Mouse (Mus musculus) CH12.LX (cell line): ENCODE measurements around the gene Rabgap1l. TPM values are rescaled to one million over a fixed set of nuclear protein-coding genes. Genes with fewer than 3 reads are reported as not detected.

Experiments
- DNase-seq: peaks from one replicate; pipeline ENCODE4 v3.0.0-alpha.2; 2013; ENCODE audit errors: extremely low read depth
- H3K27ac ChIP-seq: 2 replicates; pipeline ENCODE4 v1.5.1; 2012; ENCODE audit warnings: low read depth, mild to moderate bottlenecking, control low read depth, moderate library complexity; ENCODE audit not compliant: insufficient read depth
- H3K27me3 ChIP-seq: replicated peaks from 2 replicates; pipeline ENCODE3; 2012; ENCODE audit warnings: inconsistent platforms
- H3K36me3 ChIP-seq, 2 experiments: replicated peaks in 1 of 2; 2 replicates each; pipeline versions ENCODE3 to v1.6.1; 2012; ENCODE audit warnings: inconsistent platforms in 1 of 2, low read length in 1 of 2, mild to moderate bottlenecking in 1 of 2, mixed read lengths in 1 of 2, moderate library complexity in 1 of 2; ENCODE audit not compliant: control insufficient read depth in 1 of 2, insufficient read depth in 1 of 2
- H3K4me1 ChIP-seq, 2 experiments: 2 replicates each; pipeline ENCODE4 v1.6.1; 2012; ENCODE audit warnings: inconsistent platforms in 1 of 2, moderate library complexity in 1 of 2; ENCODE audit not compliant: insufficient read depth in 2 of 2, control insufficient read depth in 1 of 2
- H3K4me2 ChIP-seq: 2 replicates; pipeline ENCODE4 v1.6.1; 2012; ENCODE audit warnings: low read depth, mild to moderate bottlenecking, control low read depth; ENCODE audit not compliant: poor library complexity, insufficient read depth, severe bottlenecking
- H3K4me3 ChIP-seq, 3 experiments: fragments of 150-350 bp in 1 of 3; sonication (generic) in 1 of 3; replicated peaks in 1 of 3; 2 replicates each; pipeline versions ENCODE3 to v1.5.1; 2011 to 2012; ENCODE audit warnings: low read depth in 2 of 3, low read length in 2 of 3, mild to moderate bottlenecking in 2 of 3, moderate library complexity in 2 of 3, control low read depth in 1 of 3, improper control_type of control experiment in 1 of 3, inconsistent platforms in 1 of 3, mixed read lengths in 1 of 3; ENCODE audit not compliant: poor library complexity in 1 of 3
- H3K79me2 ChIP-seq: replicated peaks from 2 replicates; pipeline ENCODE4 v1.6.1; 2012; ENCODE audit warnings: mild to moderate bottlenecking, moderate library complexity; ENCODE audit not compliant: control insufficient read depth, poor library complexity, insufficient read depth, severe bottlenecking; ENCODE audit errors: extremely low read depth
- H3K9ac ChIP-seq: 2 replicates; pipeline ENCODE4 v1.6.1; 2012; ENCODE audit warnings: low read depth, mild to moderate bottlenecking, control low read depth, moderate library complexity; ENCODE audit not compliant: insufficient read depth
- H3K9me3 ChIP-seq: replicated peaks from 2 replicates; pipeline ENCODE3; 2012; ENCODE audit warnings: low read length, inconsistent platforms, mixed read lengths
- CHD1 ChIP-seq: IDR thresholded peaks from 2 replicates; pipeline ENCODE4 v1.6.1; 2012; ENCODE audit warnings: low read depth, low read length, improper control_type of control experiment, inconsistent platforms
- CTCF ChIP-seq, 2 experiments: IDR thresholded peaks in 1 of 2; conservative IDR thresholded peaks in 1 of 2; 2 replicates each; pipeline ENCODE4 v1.5.1; 2011 to 2012; ENCODE audit warnings: low read depth in 2 of 2, low read length in 2 of 2, improper control_type of control experiment in 1 of 2, inconsistent platforms in 1 of 2, mild to moderate bottlenecking in 1 of 2, moderate library complexity in 1 of 2
- E2F4 ChIP-seq: IDR thresholded peaks from 2 replicates; pipeline ENCODE4 v1.6.1; 2011; ENCODE audit warnings: low read depth, low read length, improper control_type of control experiment; ENCODE audit not compliant: insufficient replicate concordance
- ELF1 ChIP-seq: IDR thresholded peaks from 2 replicates; pipeline ENCODE4 v1.6.1; 2014; ENCODE audit warnings: low read depth, mild to moderate bottlenecking, inconsistent platforms, low read length, improper control_type of control experiment
- ETS1 ChIP-seq: conservative IDR thresholded peaks from 2 replicates; pipeline ENCODE4 v1.6.1; 2012; ENCODE audit warnings: low read depth, mild to moderate bottlenecking, inconsistent platforms, low read length, improper control_type of control experiment, moderate library complexity
- HCFC1 ChIP-seq: IDR thresholded peaks from 2 replicates; pipeline ENCODE4 v1.6.1; 2012; ENCODE audit warnings: low read depth, mild to moderate bottlenecking, inconsistent platforms, low read length, improper control_type of control experiment
- MAFK ChIP-seq: IDR thresholded peaks from 2 replicates; pipeline ENCODE4 v1.6.1; 2011; ENCODE audit warnings: low read length, improper control_type of control experiment; ENCODE audit not compliant: insufficient replicate concordance
- MAX ChIP-seq: IDR thresholded peaks from 2 replicates; pipeline ENCODE4 v1.6.1; 2011; ENCODE audit warnings: low read length, improper control_type of control experiment
- MAZ ChIP-seq: IDR thresholded peaks from 2 replicates; pipeline ENCODE4 v1.6.1; 2012; ENCODE audit warnings: low read depth, mild to moderate bottlenecking, inconsistent platforms, low read length, improper control_type of control experiment, moderate library complexity
- MEF2A ChIP-seq: IDR thresholded peaks from 2 replicates; pipeline ENCODE4 v1.6.1; 2014; ENCODE audit warnings: low read depth, mild to moderate bottlenecking, inconsistent platforms, low read length, improper control_type of control experiment, borderline replicate concordance
- NELFE ChIP-seq: IDR thresholded peaks from 2 replicates; pipeline ENCODE4 v1.6.1; 2011; ENCODE audit warnings: low read depth, low read length, improper control_type of control experiment
- PAX5 ChIP-seq: IDR thresholded peaks from 2 replicates; pipeline ENCODE4 v1.6.1; 2012; ENCODE audit warnings: low read length, inconsistent platforms, mixed read lengths
- POLR2A ChIP-seq: IDR thresholded peaks from 2 replicates; pipeline ENCODE4 v1.6.1; 2011; ENCODE audit warnings: low read depth, mild to moderate bottlenecking, improper control_type of control experiment, low read length
- POLR2AphosphoS2 ChIP-seq: IDR thresholded peaks from 2 replicates; pipeline ENCODE4 v1.6.1; 2011; ENCODE audit warnings: low read depth, low read length, improper control_type of control experiment
- SIN3A ChIP-seq: IDR thresholded peaks from 2 replicates; pipeline ENCODE4 v1.6.1; 2012; ENCODE audit warnings: low read length, improper control_type of control experiment, inconsistent platforms
- SMC3 ChIP-seq: IDR thresholded peaks from 2 replicates; pipeline ENCODE4 v1.6.1; 2011; ENCODE audit warnings: low read depth, low read length, improper control_type of control experiment
- TCF12 ChIP-seq: IDR thresholded peaks from 2 replicates; pipeline ENCODE4 v1.6.1; 2014; ENCODE audit warnings: low read depth, mild to moderate bottlenecking, inconsistent platforms, low read length, improper control_type of control experiment
- UBTF ChIP-seq: IDR thresholded peaks from 2 replicates; pipeline ENCODE4 v1.6.1; 2012; ENCODE audit warnings: low read depth, mild to moderate bottlenecking, inconsistent platforms, low read length, improper control_type of control experiment, moderate library complexity
- USF1 ChIP-seq: IDR thresholded peaks from 2 replicates; pipeline ENCODE4 v1.6.1; 2014; ENCODE audit warnings: low read depth, mild to moderate bottlenecking, inconsistent platforms, low read length, improper control_type of control experiment
- USF2 ChIP-seq: conservative IDR thresholded peaks from 2 replicates; pipeline ENCODE4 v1.6.1; 2011; ENCODE audit warnings: low read depth, low read length, improper control_type of control experiment
- ZNF384 ChIP-seq: IDR thresholded peaks from 2 replicates; pipeline ENCODE4 v1.6.1; 2012; ENCODE audit warnings: low read depth, low read length, improper control_type of control experiment, inconsistent platforms
- dilution Hi-C: fragments of 300-500 bp; cut with MboI; formaldehyde crosslinking; loops from 2 replicates; pipeline ENCODE4 v1.14.3; 2020; ENCODE audit warnings: low sequenced_read_pairs; ENCODE audit not compliant: extremely low pct_unique_long_range_greater_than_20kb, extremely low pct_ligation_motif_present
- in situ Hi-C: fragments of 300-500 bp; cut with MboI; formaldehyde crosslinking; loops from 3 replicates; pipeline ENCODE4 v1.14.3; 2019; ENCODE audit warnings: low sequenced_read_pairs, low pct_ligation_motif_present, low pct_unique_long_range_greater_than_20kb, mixed read lengths
- polyA plus RNA-seq: library from polyadenylated mRNA; unstranded; fragments of >175 nt; gene quantifications from 2 replicates; pipeline ENCODE4 v1.2.1, GENCODE M21; 2012; ENCODE audit warnings: low read depth; ENCODE audit not compliant: insufficient read length
- total RNA-seq, 2 experiments: library from RNA; depleted of rRNA; stranded (reverse); fragments of 300-350 nt in 1 of 2; fragments of >200 nt in 1 of 2; gene quantifications; 2 replicates each; pipeline ENCODE4 v1.2.3; 2012 to 2014

The Rabgap1l gene
- total and polyA plus RNA-seq, 3 experiments, result 84.0 to 109 (median 85.6) TPM

- Histone ChIP-seq H3K9ac (no peak overlapping the region), H3K4me1 (peaks cover 5 to 14% of the 10 kb centered on the region in 2 experiments), H3K79me2 (no peaks in the 10 kb centered on the region), H3K9me3 (no peaks in the 10 kb centered on the region), H3K36me3 (peaks cover 5 to 11% of the 10 kb centered on the region in 2 experiments), H3K27ac (no peak overlapping the region), H3K4me2 (no peak overlapping the region), H3K27me3 (no peaks in the 10 kb centered on the region), H3K4me3 (no peak overlapping the region)
- no peak for TF ChIP-seq MEF2A
- TF ChIP-seq USF1, result no peak
- TF ChIP-seq MAX, result no peak
- TF ChIP-seq UBTF, result no peak
- TF ChIP-seq MAFK, result no peak
- no peak for DNase-seq
- in situ Hi-C loops (no loop called here), dilution Hi-C loops (no loop called here)
Observed at GRCm38 (mm10) chr1:160339374-160339773, 453.6 kb downstream of the Rabgap1l start.

GRCm38 (mm10) chr1:160334791-160335190, 458.2 kb downstream of the Rabgap1l start:
- Histone ChIP-seq H3K27ac (no peak overlapping the region), H3K9ac (no peak overlapping the region), H3K4me2 (no peak overlapping the region), H3K4me1 (peaks cover 0 to 11% of the 10 kb centered on the region in 2 experiments; a peak in 2 of 4 replicates), H3K79me2 (no peaks in the 10 kb centered on the region), H3K27me3 (no peaks in the 10 kb centered on the region), H3K36me3 (peaks cover 3 to 5% of the 10 kb centered on the region in 2 experiments), H3K9me3 (no peaks in the 10 kb centered on the region), H3K4me3 (no peak overlapping the region)
- no peak for DNase-seq
- dilution Hi-C loops, result no loop called here
- no peak for TF ChIP-seq ELF1
- TF ChIP-seq SIN3A, result no peak
- TF ChIP-seq USF2, result no peak
- TF ChIP-seq ETS1, result no peak
- no peak for TF ChIP-seq POLR2AphosphoS2
- TF ChIP-seq CTCF (conservative IDR thresholded peaks at IDR 0.05 in 1 of 2, IDR thresholded peaks at IDR 0.05 in 1 of 2; ENCODE audit: low read depth in 2 of 2, low read length in 2 of 2), result no peak
- TF ChIP-seq PAX5, result no peak
- TF ChIP-seq MAFK, result no peak
- no peak for TF ChIP-seq TCF12
- TF ChIP-seq CHD1, result no peak
- no peak for TF ChIP-seq MAX
- TF ChIP-seq NELFE, result no peak
- TF ChIP-seq E2F4, result no peak
- no peak for TF ChIP-seq SMC3
- no peak for TF ChIP-seq POLR2A
- no peak for TF ChIP-seq MEF2A
- no peak for TF ChIP-seq UBTF
- no peak for TF ChIP-seq MAZ
- TF ChIP-seq HCFC1, result no peak
- TF ChIP-seq ZNF384, result no peak
- in situ Hi-C loops, result no loop called here
